Mouse (Mus musculus): ENCODE results near the gene Serpinh1. TPM values are rescaled to one million over a fixed set of nuclear protein-coding genes. Genes with fewer than 3 reads are reported as not detected.
"Not testable (repeated sequence)": the region's sequence is repeated elsewhere in the genome, so short reads cannot be mapped to it uniquely, and the experiment has no call there.

The Serpinh1 gene
- total RNA-seq, 2 experiments from 2014 or later = 63.7 to 65.6 TPM

GRCm38 (mm10) chr7:99375455-99375854 lies 22.4 kb upstream of the Serpinh1 start:
- peak; percentile 76 for DNase-seq
- intact Hi-C loops (cut with DNase I) = loop anchor here (1.0 kb wide), 1 partner anchor 76 kb away; no protein-coding TSS in a partner anchor

- intact Hi-C loops (cut with DNase I); DNase-seq: not testable (repeated sequence)
These were observed 21.3 kb upstream of the Serpinh1 start for GRCm38 (mm10) chr7:99374325-99374724.

- no peak for DNase-seq
- intact Hi-C loops (cut with DNase I) = loop anchor here (5.0 kb wide), 2 partner anchors 34 to 94 kb away; no protein-coding TSS in a partner anchor
These were observed 13.7 kb upstream of the Serpinh1 start for GRCm38 (mm10) chr7:99366716-99367115.

GRCm38 (mm10) chr7:99365069-99365468 lies 12.0 kb upstream of the Serpinh1 start:
- intact Hi-C loops (cut with DNase I) = loop anchor here (5.0 kb wide), 2 partner anchors 33 to 93 kb away; no protein-coding TSS in a partner anchor
- DNase-seq = peak; percentile 74

- no peak for DNase-seq
- intact Hi-C loops (cut with DNase I) = no loop called here
These were observed 9.1 kb upstream of the Serpinh1 start for GRCm38 (mm10) chr7:99362137-99362536.

- no peak for DNase-seq
- intact Hi-C loops (cut with DNase I) = no loop called here
These were observed 7.9 kb upstream of the Serpinh1 start for GRCm38 (mm10) chr7:99360803-99361414.

- peak; percentile 89 for DNase-seq
- intact Hi-C loops (cut with DNase I) = no loop called here
These were observed 7.2 kb upstream of the Serpinh1 start for GRCm38 (mm10) chr7:99360021-99360802.

- intact Hi-C loops (cut with DNase I) = loop anchor here (5.0 kb wide), 1 partner anchor 91 kb away; the partner anchor contains the start of gene Map6
- no peak for DNase-seq
These were observed 5.3 kb upstream of the Serpinh1 start for GRCm38 (mm10) chr7:99358371-99358770.

GRCm38 (mm10) chr7:99357201-99357600 lies 4.2 kb upstream of the Serpinh1 start:
- intact Hi-C loops (cut with DNase I) = loop anchor here (5.0 kb wide), 1 partner anchor 90 kb away; the partner anchor contains the start of gene Map6
- no peak for DNase-seq

GRCm38 (mm10) chr7:99356244-99356930 lies 3.3 kb upstream of the Serpinh1 start:
- DNase-seq = no peak
- intact Hi-C loops (cut with DNase I) = loop anchor here (5.0 kb wide), 1 partner anchor 89 kb away; the partner anchor contains the start of gene Map6

- intact Hi-C loops (cut with DNase I) = loop anchor here (5.0 kb wide), 1 partner anchor 88 kb away; the partner anchor contains the start of gene Map6
- peak; percentile 67 for DNase-seq
These were observed 2.7 kb upstream of the Serpinh1 start for GRCm38 (mm10) chr7:99355731-99356131.

GRCm38 (mm10) chr7:99351802-99352517 lies 1.1 kb downstream of the Serpinh1 start:
- peak; percentile 45 for DNase-seq
- intact Hi-C loops (cut with DNase I) = no loop called here

- intact Hi-C loops (cut with DNase I) = no loop called here
These were observed 1.8 kb downstream of the Serpinh1 start for GRCm38 (mm10) chr7:99351104-99351801.

GRCm38 (mm10) chr7:99349782-99350720 lies 3.0 kb downstream of the Serpinh1 start:
- DNase-seq = no peak
- intact Hi-C loops (cut with DNase I) = no loop called here

More at GRCm38 (mm10) chr7:99351104-99351801, 1.8 kb downstream of the Serpinh1 start:
- DNase-seq = peak; percentile 78

GRCm38 (mm10) chr7:99348883-99349282 lies 4.2 kb downstream of the Serpinh1 start:
- intact Hi-C loops (cut with DNase I) = no loop called here
- no peak for DNase-seq

- no peak for DNase-seq
- intact Hi-C loops (cut with DNase I) = no loop called here
These were observed 5.8 kb downstream of the Serpinh1 start for GRCm38 (mm10) chr7:99347268-99347667.

GRCm38 (mm10) chr7:99343577-99343976 lies 9.5 kb downstream of the Serpinh1 start:
- DNase-seq = no peak
- intact Hi-C loops (cut with DNase I) = no loop called here

- intact Hi-C loops (cut with DNase I) = no loop called here
- no peak for DNase-seq
These were observed 12.3 kb downstream of the Serpinh1 start for GRCm38 (mm10) chr7:99340736-99341135.
